Mouse (Mus musculus) limb, embryonic 15.5 days (tissue): ENCODE data around the gene Gsto1. TPM values are rescaled to one million over a fixed set of nuclear protein-coding genes. Genes with fewer than 3 reads are reported as not detected.

Experiments used
- ATAC-seq: fragments of 200-750 bp; cut with Nextera tagmentation; 2 replicates; pipeline ENCODE4 v1.8.0; 2017; ENCODE audit warnings: low read depth, moderate TSS enrichment; ENCODE audit not compliant: insufficient number of reproducible peaks, low FRiP score, low TSS enrichment
- H3K27ac ChIP-seq: fragments of 300-500 bp; sonication (generic); 2 replicates; pipeline ENCODE4 v1.5.1; 2015; ENCODE audit warnings: moderate library complexity, mild to moderate bottlenecking, inconsistent platforms
- H3K27me3 ChIP-seq: fragments of 300-500 bp; sonication (generic); 2 replicates; pipeline ENCODE4 v1.6.1; 2015; ENCODE audit warnings: inconsistent platforms
- H3K36me3 ChIP-seq: fragments of 300-500 bp; sonication (generic); 2 replicates; pipeline ENCODE4 v1.6.1; 2015; ENCODE audit warnings: inconsistent platforms
- H3K4me1 ChIP-seq: fragments of 300-500 bp; sonication (generic); 2 replicates; pipeline ENCODE4 v1.6.1; 2015; ENCODE audit warnings: inconsistent platforms
- H3K4me2 ChIP-seq: fragments of 300-500 bp; sonication (generic); 2 replicates; pipeline ENCODE4 v1.6.1; 2015; ENCODE audit warnings: mild to moderate bottlenecking, inconsistent platforms
- H3K4me3 ChIP-seq: fragments of 300-500 bp; sonication (generic); 2 replicates; pipeline ENCODE4 v1.5.1; 2015; ENCODE audit warnings: mild to moderate bottlenecking, inconsistent platforms
- H3K9ac ChIP-seq: fragments of 300-500 bp; sonication (generic); 2 replicates; pipeline ENCODE4 v1.6.1; 2015; ENCODE audit warnings: inconsistent platforms
- H3K9me3 ChIP-seq: fragments of 300-500 bp; sonication (generic); 2 replicates; pipeline ENCODE4 v1.6.1; 2016; ENCODE audit warnings: inconsistent platforms
- WGBS: fragments of 180-500 bp; shearing (Covaris S2); methylation state at CpG from one replicate; pipeline ENCODE4 v1.1.7; 2015; 5-methylcytosine and 5-hydroxymethylcytosine counted together
- polyA plus RNA-seq: library from polyadenylated mRNA; unstranded; fragments of >200 nt; fragmentation: Nextera tagmentation; extraction: Ambion mirVana; gene quantifications from 2 replicates; pipeline ENCODE4 v1.2.1, GENCODE M21; 2015

The Gsto1 gene
- polyA plus RNA-seq, 1 experiment from 2014 or later, result 227 TPM

DNA sequence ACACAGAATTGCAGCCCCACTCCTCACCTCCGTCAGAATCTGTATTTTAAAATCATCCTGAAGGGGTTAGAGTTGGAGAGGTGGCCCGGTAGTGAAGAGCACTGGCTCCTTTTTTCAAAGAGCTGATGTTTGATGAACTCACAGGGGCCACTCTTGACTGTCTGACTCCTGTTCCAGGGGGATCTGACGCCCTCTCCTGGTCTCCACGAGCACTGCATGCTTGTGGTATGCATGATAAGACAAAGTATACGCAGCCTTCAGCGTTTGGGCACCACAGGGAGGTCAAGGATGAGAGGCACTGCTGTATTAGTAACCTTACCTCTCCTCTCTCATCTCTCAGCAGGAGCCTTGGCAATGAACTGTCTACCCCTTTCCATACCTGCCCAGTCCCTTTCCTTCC is 45.2 kb downstream of the Gsto1 start:
- Histone ChIP-seq H3K4me2 (no peak overlapping the region), H3K4me1 (peaks cover 32% of the 10 kb centered on the region), H3K9ac (no peak overlapping the region), H3K36me3 (peaks cover 29% of the 10 kb centered on the region), H3K4me3 (no peak overlapping the region), H3K9me3 (no peaks in the 10 kb centered on the region), H3K27ac (0 out of 2 replicates have a peak overlapping the region, but pooled peaks have one; percentile 44), H3K27me3 (no peaks in the 10 kb centered on the region)
- no peak for ATAC-seq
- 62% methylated on average over 6 of the region's 6 CpGs for WGBS

DNA sequence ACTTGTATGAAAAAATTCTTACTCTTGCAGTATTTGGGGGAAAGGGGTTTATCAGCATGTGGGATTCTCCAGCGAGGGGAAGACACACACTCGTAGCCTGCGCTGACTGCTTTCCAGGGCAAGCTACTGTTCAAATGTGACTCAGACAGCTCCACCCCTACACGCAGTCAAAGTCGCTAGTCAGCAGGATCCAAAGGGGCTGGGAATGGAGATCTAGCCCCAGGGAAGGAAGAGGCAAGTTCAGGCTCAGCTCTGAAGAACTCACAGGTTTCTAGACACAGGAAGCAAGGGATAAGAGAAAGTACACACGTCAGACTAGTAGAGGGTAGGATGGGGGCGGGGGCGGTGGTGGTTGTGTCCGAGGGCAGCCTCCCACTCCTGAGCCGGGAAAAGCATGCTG is 45.8 kb downstream of the Gsto1 start:
- no peak for ATAC-seq
- Histone ChIP-seq H3K36me3 (peaks cover 24% of the 10 kb centered on the region), H3K4me2 (no peak overlapping the region)

DNA sequence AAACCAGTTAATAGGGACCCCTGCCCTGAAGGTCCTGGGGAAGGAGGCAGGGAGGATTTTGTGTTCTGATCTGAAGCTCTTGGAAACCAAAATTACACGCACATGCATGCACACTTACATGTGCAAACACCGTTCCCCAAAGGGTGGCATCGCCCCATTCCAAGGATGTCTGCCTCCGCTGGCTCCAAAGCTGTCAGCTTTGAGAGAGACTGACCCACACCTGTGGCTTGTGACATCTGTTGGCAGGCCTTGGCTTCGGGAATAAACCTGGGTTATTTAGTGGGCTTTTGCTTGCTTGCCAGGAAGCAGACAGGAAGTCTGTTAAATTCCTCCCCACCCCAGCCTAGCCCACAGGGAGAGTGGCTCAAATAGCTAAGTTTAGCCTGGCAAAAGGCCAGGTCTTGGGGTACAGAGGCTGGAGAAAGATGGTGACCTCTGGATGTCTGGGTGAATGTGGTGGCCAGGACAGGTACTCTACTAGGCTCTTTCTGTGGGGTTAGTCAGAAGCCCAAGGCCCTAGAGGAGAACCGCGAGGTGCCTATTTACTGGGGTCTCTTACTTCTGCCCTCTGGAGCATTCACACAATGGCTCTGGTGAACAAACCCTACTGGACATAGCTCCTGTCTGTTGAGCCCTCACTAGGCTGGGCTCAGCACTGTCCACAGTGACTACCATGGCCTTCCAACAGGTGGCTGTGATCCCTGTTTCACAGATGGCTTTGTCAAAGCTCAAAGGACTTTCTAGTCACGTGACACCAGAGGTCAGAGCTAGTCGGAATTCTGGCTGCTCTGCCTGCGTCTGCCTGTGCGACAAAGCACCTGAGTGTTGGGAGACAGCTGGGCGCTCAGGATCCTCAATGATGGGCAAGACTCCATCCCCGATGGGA is 47.8 kb downstream of the Gsto1 start:
- H3K4me2 ChIP-seq, result no peak overlapping the region
- peak; percentile 22 for ATAC-seq
- peaks cover 38% of the 10 kb centered on the region for H3K4me1 ChIP-seq
- no peak overlapping the region for H3K27ac ChIP-seq
- H3K27me3 ChIP-seq, result no peaks in the 10 kb centered on the region
- H3K9ac ChIP-seq, result no peak overlapping the region
- H3K9me3 ChIP-seq, result no peaks in the 10 kb centered on the region
- 36% methylated on average over 13 of the region's 13 CpGs for WGBS
- H3K4me3 ChIP-seq, result no peak overlapping the region
- peaks cover 4% of the 10 kb centered on the region for H3K36me3 ChIP-seq

More for the DNA sequence above, 45.8 kb downstream of the Gsto1 start:
- Histone ChIP-seq H3K9me3 (no peaks in the 10 kb centered on the region), H3K4me1 (peaks cover 38% of the 10 kb centered on the region), H3K27me3 (no peaks in the 10 kb centered on the region), H3K27ac (0 out of 2 replicates have a peak overlapping the region, but pooled peaks have one; percentile 44), H3K4me3 (no peak overlapping the region), H3K9ac (no peak overlapping the region)
- 69% methylated on average over 10 of the region's 10 CpGs for WGBS

DNA sequence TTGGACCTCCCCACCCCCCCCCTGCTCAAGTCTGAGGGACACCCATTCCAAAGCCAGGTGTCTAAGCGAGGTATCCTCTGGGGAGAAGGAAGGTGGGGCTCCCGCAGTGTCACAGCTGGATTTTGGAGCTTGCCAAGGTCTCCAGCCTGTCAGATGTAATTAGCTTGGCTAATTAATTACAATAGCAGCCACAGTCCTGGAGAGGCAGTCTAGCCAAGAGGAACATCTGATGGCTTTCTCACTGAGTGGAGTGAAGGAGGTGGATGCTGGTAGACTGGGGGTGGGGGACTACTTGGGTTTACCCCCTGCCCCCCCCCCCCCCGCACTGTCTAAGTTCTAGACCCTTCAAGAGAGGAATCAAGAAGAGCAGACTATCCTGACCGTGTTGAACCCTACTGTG is 48.9 kb downstream of the Gsto1 start:
- 47% methylated on average over 4 of the region's 4 CpGs for WGBS
- H3K9ac ChIP-seq, result no peak overlapping the region
- H3K27me3 ChIP-seq, result no peaks in the 10 kb centered on the region
- H3K27ac ChIP-seq, result no peak overlapping the region
- H3K4me1 ChIP-seq, result peaks cover 43% of the 10 kb centered on the region
- H3K9me3 ChIP-seq, result no peaks in the 10 kb centered on the region
- no peak overlapping the region for H3K4me3 ChIP-seq
- H3K4me2 ChIP-seq, result no peak overlapping the region
- ATAC-seq, result no peak
- no peaks in the 10 kb centered on the region for H3K36me3 ChIP-seq

DNA sequence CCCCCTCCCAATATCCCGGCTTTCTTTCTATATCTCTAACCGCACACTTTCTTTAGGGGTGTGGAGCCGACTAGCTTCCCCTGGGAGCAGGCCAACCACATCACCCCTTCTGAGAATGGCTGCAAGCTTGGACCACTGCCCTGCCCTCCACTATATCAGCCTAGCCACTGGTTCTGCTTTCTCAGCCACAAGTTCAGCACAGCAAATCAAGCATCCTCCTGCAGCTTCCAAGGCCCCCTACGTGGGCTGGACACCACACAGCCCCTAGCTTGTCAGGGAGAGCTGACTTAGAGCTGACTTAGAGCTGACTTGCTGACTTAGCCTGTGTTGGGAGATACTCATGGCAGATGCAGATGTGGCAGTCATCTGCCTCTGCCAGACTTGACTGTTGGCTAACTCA is 50.3 kb downstream of the Gsto1 start:
- Histone ChIP-seq H3K4me2 (no peak overlapping the region), H3K9ac (no peak overlapping the region), H3K9me3 (no peaks in the 10 kb centered on the region), H3K36me3 (no peaks in the 10 kb centered on the region), H3K4me1 (peaks cover 55% of the 10 kb centered on the region), H3K4me3 (no peak overlapping the region), H3K27ac (no peak overlapping the region), H3K27me3 (no peaks in the 10 kb centered on the region)
- no peak for ATAC-seq
- WGBS, result 79% methylated on average over 4 of the region's 4 CpGs

DNA sequence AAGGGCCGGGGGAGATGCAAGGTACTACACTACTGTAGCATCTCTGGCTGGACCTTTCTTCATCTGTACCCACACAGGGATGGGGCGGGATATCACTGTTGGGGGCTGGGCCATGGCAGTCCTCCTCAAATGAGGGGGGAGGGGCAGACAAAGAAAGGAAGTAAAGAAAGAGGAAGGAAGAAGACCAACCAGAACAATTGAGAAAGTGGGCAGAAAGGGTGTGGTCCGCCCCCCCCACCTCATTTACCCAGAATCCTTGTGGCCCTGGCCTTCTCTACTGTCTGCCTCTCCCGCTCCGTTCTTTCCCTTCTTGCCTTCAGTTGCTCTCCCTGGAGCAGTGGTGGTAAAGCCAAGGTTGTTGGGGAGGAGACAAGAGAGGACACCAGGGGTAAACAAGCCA is 50.8 kb downstream of the Gsto1 start:
- H3K9me3 ChIP-seq, result no peaks in the 10 kb centered on the region
- no peak overlapping the region for H3K9ac ChIP-seq
- peaks cover 60% of the 10 kb centered on the region for H3K4me1 ChIP-seq
- no peak for ATAC-seq
- peaks cover under 1% of the 10 kb centered on the region; the same call in 1 of the 2 replicates for H3K36me3 ChIP-seq
- 86% methylated on average over 5 of the region's 5 CpGs for WGBS
- no peaks in the 10 kb centered on the region for H3K27me3 ChIP-seq
- H3K27ac ChIP-seq, result no peak overlapping the region
- H3K4me3 ChIP-seq, result no peak overlapping the region
- no peak overlapping the region for H3K4me2 ChIP-seq

DNA sequence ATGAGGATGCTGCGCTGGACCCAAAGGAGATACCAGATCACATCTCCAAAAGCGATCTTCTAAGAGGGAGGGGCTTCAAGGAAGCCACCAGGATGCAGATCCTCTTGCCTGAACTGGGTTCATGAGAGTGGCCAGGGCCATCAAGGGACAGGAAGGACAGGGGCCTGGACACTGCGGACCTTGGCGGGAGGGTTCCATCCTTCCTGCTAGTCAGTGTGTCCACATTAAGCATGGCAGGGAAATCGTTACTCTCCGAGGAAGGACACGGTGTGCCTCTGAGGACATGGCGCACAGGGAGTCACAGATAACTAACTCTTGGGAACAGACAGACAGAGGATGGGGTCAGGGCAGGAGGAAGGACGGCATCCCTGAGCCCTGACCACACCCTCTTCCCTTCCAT is 52.8 kb downstream of the Gsto1 start:
- H3K9me3 ChIP-seq, result no peaks in the 10 kb centered on the region
- WGBS, result 92% methylated on average over 9 of the region's 9 CpGs
- H3K4me2 ChIP-seq, result no peak overlapping the region
- no peak overlapping the region for H3K27ac ChIP-seq
- H3K4me1 ChIP-seq, result peaks cover 49% of the 10 kb centered on the region
- no peak for ATAC-seq
- H3K27me3 ChIP-seq, result no peaks in the 10 kb centered on the region
- peaks cover 12% of the 10 kb centered on the region; the same call in 1 of the 2 replicates for H3K36me3 ChIP-seq
- no peak overlapping the region for H3K9ac ChIP-seq
- H3K4me3 ChIP-seq, result no peak overlapping the region

DNA sequence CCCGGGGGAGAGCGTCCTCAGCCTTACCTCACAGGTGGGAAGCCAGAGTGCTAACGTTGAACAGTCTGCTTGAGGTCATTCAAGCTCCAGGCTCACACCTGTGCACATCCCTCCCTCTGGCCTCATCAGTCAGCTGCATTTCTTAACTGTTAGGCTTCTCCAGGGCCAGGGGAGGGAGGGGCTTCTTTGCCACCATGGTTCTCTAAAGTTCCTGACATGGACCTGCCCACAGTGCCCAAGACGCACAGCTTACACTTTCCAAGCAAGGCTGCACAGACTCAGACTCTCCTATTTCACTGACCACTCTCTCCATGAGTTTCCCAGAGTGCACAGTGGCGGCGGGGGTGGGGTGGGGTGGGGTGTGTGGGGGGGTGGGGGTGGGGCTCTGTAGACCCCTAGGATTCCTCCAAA is 54.2 kb downstream of the Gsto1 start:
- Histone ChIP-seq H3K4me2 (peak overlapping the region; percentile 42; the same call in 1 of the 2 replicates), H3K36me3 (peaks cover 12% of the 10 kb centered on the region; the same call in 1 of the 2 replicates), H3K27me3 (no peaks in the 10 kb centered on the region), H3K27ac (peak overlapping the region; percentile 80), H3K9ac (no peak overlapping the region), H3K4me3 (0 out of 2 replicates have a peak overlapping the region, but pooled peaks have one; percentile 30), H3K4me1 (peaks cover 36% of the 10 kb centered on the region), H3K9me3 (no peaks in the 10 kb centered on the region)
- WGBS, result 12% methylated on average over 6 of the region's 6 CpGs
- ATAC-seq, result peak; percentile 49; the same call in 1 of the 2 replicates

DNA sequence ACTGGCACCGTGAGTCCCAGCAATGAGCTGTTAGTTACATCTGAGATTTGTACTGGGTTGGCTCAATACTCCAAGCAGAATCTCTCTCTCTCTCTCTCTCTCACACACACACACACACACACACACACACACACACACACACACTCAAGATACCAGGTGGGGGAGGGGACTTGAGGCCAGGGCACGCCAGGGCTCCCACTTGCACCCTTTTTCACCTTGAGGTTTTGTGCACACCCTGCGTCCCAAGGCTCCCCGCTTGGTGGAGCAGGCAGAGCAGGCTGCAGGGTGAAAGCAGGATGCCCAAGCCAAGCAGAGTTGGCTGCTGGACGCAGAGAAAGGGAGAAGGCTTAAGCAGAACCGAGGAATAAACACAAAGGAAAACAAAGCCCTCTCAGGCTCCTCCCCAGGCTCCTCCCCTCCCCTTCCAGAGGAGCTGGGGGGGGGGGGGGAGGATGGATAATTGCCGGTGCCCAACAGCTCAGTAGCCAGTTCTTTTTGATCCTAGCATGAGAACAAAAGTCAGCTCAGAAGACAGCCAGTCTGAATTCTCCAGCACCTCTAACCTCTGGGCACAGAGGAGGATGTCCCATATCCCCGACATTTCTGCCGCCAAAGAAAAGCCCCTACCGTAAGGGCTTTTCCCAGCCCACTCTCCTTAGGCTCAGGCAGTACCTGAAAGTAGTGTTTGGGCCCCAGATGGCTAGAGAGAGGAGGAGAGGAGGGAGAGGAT is 54.8 kb downstream of the Gsto1 start:
- peaks cover 35% of the 10 kb centered on the region for H3K4me1 ChIP-seq
- peak; percentile 16; the same call in 1 of the 2 replicates for ATAC-seq

DNA sequence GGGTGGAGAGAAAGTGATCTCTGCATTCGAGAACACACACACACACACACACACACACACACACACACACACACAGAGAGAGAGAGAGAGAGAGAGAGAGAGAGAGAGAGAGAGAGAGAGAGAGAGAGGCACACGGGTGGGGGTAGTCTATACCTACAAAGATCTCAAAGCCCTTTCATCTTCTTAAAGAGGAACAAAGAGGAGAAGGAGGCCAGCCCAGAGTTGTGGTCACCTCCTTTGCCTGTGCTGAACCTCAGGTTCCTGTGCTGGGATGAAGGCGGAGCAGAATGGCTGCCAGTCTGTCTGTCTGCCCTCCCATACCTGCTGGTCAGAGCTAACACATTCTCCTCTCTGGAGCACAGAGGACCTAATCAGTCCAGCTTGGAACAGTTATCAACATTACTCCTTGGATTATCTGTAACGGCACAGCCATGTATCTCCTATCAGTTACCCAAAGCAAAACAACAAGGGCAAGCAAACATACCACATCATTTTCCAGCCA is 55.4 kb downstream of the Gsto1 start:
- Histone ChIP-seq H3K27ac (no peak overlapping the region; the same call in 1 of the 2 replicates), H3K4me2 (peak overlapping the region; percentile 42; the same call in 1 of the 2 replicates), H3K9ac (no peak overlapping the region), H3K4me1 (peaks cover 32% of the 10 kb centered on the region), H3K4me3 (no peak overlapping the region), H3K36me3 (peaks cover 12% of the 10 kb centered on the region; the same call in 1 of the 2 replicates), H3K9me3 (no peaks in the 10 kb centered on the region), H3K27me3 (no peaks in the 10 kb centered on the region)
- 43% methylated on average over 3 of the region's 4 CpGs for WGBS
- no peak for ATAC-seq

More for the DNA sequence above, 54.8 kb downstream of the Gsto1 start:
- Histone ChIP-seq H3K27me3 (no peaks in the 10 kb centered on the region), H3K36me3 (peaks cover 12% of the 10 kb centered on the region; the same call in 1 of the 2 replicates), H3K4me2 (peak overlapping the region; percentile 42), H3K9ac (peak overlapping the region; percentile 28; the same call in 1 of the 2 replicates), H3K4me3 (peak overlapping the region; percentile 30), H3K9me3 (no peaks in the 10 kb centered on the region), H3K27ac (peak overlapping the region; percentile 80; the same call in 1 of the 2 replicates)
- 6% methylated on average over 9 of the region's 10 CpGs for WGBS

DNA sequence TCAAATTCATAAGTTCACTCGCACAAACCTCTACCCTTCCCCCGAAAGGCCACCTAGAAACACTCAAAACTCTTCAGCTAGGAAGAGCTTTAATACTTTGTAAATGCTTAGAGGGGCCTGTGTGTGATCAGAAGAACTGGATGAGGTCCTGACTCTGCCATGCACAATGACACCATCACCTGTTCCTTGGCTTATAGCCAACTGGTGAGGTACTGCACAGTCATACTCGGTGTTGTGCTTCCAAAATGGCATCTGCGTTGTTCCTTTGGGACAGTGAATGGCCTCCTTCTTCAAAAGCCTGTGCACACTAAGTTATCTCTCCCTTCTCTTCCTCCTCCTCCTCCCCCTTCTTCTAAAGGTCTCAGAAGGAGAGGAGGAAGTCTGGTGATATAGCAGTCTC is 56.0 kb downstream of the Gsto1 start:
- Histone ChIP-seq H3K4me2 (no peak overlapping the region), H3K4me1 (peaks cover 28% of the 10 kb centered on the region), H3K9me3 (no peaks in the 10 kb centered on the region), H3K36me3 (peaks cover 12% of the 10 kb centered on the region; the same call in 1 of the 2 replicates), H3K27ac (no peak overlapping the region), H3K27me3 (no peaks in the 10 kb centered on the region), H3K9ac (no peak overlapping the region), H3K4me3 (no peak overlapping the region)
- ATAC-seq, result no peak
- 83% methylated on average over 4 of the region's 4 CpGs for WGBS
